Mouse (Mus musculus): ENCODE data around the gene Zfp966.
"Not testable (repeated sequence)": the region's sequence is repeated elsewhere in the genome, so short reads cannot be mapped to it uniquely, and the experiment has no call there.

The Zfp966 gene

GRCm38 (mm10) chr2:175931000-175931399, at the start of gene Zfp966:
Gene Zfp966 (minus strand): TSS chr2:175931100.
- DNase-seq = not testable (repeated sequence)

GRCm38 (mm10) chr2:175965031-175965430, 34.1 kb upstream of the Zfp966 start, which contains the start of gene Gm2026:
Gene Gm2026 (plus strand): TSS chr2:175965331.
- DNase-seq = not testable (repeated sequence)

DNA sequence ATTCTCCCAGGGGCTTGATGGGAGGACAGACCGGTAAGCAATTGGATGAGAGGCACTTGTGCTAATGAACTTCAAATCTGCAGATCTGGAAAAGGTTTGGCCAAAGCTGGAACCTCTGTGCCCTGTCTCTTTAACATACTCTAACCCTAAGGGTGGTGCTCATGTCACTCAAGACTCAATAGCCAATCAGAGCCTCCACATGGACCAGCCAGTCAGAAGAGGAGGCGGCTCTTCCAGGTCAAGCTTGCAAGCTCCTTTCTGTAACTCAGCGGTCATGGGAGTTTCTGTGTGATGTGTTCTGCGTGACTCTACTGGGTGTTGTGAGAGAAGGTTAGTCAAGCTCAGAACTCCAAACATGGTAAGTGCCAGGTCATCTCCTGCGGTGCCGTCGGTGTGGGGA, 61.9 kb downstream of the Zfp966 start, which contains the start of gene Gm6710:
Gm6710 (plus strand) TSS at position 196 of the 400 bp plus-strand sequence.
- DNase-seq = not testable (repeated sequence)

Data from kidney, adult 11 months (tissue).